Mouse (Mus musculus): Measurements from ENCODE around the gene Gm20937.
"Not testable (repeated sequence)": the region's sequence is repeated elsewhere in the genome, so short reads cannot be mapped to it uniquely, and the experiment has no call there.

Gm20937 gene

GRCm38 (mm10) chrY:68294798-68295197 lies at the start of gene Gm20937:
TSS of gene Gm20937 (minus strand) at chrY:68294898.
- not testable (repeated sequence) for DNase-seq (ENCODE audit: low read depth)

Measured in induced T-regulatory cell, adult 2 months (primary cell).